Mouse (Mus musculus) liver, embryonic 13.5 days (tissue): Measurements from ENCODE around the gene A630001G21Rik. TPM values are rescaled to one million over a fixed set of nuclear protein-coding genes. Genes with fewer than 3 reads are reported as not detected.
"Not testable (repeated sequence)": the region's sequence is repeated elsewhere in the genome, so short reads cannot be mapped to it uniquely, and the experiment has no call there.

Experiments
- ATAC-seq: fragments of 200-750 bp; cut with Nextera tagmentation; 2 replicates; pipeline ENCODE4 v1.8.0; 2017; ENCODE audit warnings: low read depth, mild to moderate bottlenecking, moderate number of reproducible peaks, moderate library complexity
- DNase-seq: peaks from one replicate; pipeline ENCODE4 v3.0.0; 2022
- H3K27ac ChIP-seq: fragments of 300-500 bp; sonication (generic); 2 replicates; pipeline ENCODE4 v1.5.1; 2015; ENCODE audit warnings: moderate library complexity, mild to moderate bottlenecking, inconsistent platforms
- H3K27me3 ChIP-seq: fragments of 300-500 bp; sonication (generic); 2 replicates; pipeline ENCODE4 v1.6.1; 2015; ENCODE audit warnings: mild to moderate bottlenecking, inconsistent platforms
- H3K36me3 ChIP-seq: fragments of 300-500 bp; sonication (generic); 2 replicates; pipeline ENCODE4 v1.6.1; 2015; ENCODE audit warnings: mild to moderate bottlenecking, inconsistent platforms
- H3K4me1 ChIP-seq: fragments of 300-500 bp; sonication (generic); replicated peaks from 2 replicates; pipeline ENCODE4 v1.6.1; 2015; ENCODE audit warnings: inconsistent platforms
- H3K4me2 ChIP-seq: fragments of 300-500 bp; sonication (generic); 2 replicates; pipeline ENCODE4 v1.6.1; 2015; ENCODE audit warnings: inconsistent platforms, mild to moderate bottlenecking, moderate library complexity
- H3K4me3 ChIP-seq: fragments of 300-500 bp; sonication (generic); replicated peaks from 2 replicates; pipeline ENCODE4 v1.5.1; 2015; ENCODE audit warnings: mild to moderate bottlenecking, inconsistent platforms
- H3K9ac ChIP-seq: fragments of 300-500 bp; sonication (generic); 2 replicates; pipeline ENCODE4 v1.6.1; 2015; ENCODE audit warnings: mild to moderate bottlenecking, inconsistent platforms
- H3K9me3 ChIP-seq: fragments of 300-500 bp; sonication (generic); replicated peaks from 2 replicates; pipeline ENCODE4 v1.6.1; 2016; ENCODE audit warnings: inconsistent platforms
- WGBS: fragments of 180-500 bp; shearing (Covaris S2); methylation state at CpG from one replicate; pipeline ENCODE4 v1.1.7; 2015; ENCODE audit not compliant: insufficient replicate concordance; 5-methylcytosine and 5-hydroxymethylcytosine counted together
- polyA plus RNA-seq: library from polyadenylated mRNA; unstranded; fragments of >200 nt; fragmentation: Nextera tagmentation; extraction: Ambion mirVana; gene quantifications from 2 replicates; pipeline ENCODE4 v1.2.1, GENCODE M21; 2015

Gene A630001G21Rik
- 2.6 and 2.7 TPM in 2 replicates for polyA plus RNA-seq

- H3K27me3 ChIP-seq, result no peaks in the 10 kb centered on the region
- no peak for ATAC-seq
- 75% methylated on average over 4 of the region's 4 CpGs for WGBS
Measured at GRCm38 (mm10) chr1:85778436-85778835, at the start of gene A630001G21Rik. Gene A630001G21Rik, minus strand, starts transcription at chr1:85778643.

GRCm38 (mm10) chr1:85827166-85827565 lies 48.7 kb upstream of the A630001G21Rik start:
- Histone ChIP-seq H3K9ac (no peak overlapping the region), H3K9me3 (no peaks in the 10 kb centered on the region), H3K27me3 (no peaks in the 10 kb centered on the region), H3K4me1 (no peaks in the 10 kb centered on the region), H3K4me2 (no peak overlapping the region), H3K36me3 (peaks cover 37% of the 10 kb centered on the region), H3K4me3 (no peak overlapping the region), H3K27ac (no peak overlapping the region)
- ATAC-seq (no peak), DNase-seq (no peak)
- 78% methylated on average over 5 of the region's 5 CpGs for WGBS

More at GRCm38 (mm10) chr1:85778436-85778835, at the start of gene A630001G21Rik:
- H3K27ac ChIP-seq, result no peak within 1 kb of the TSS
- H3K4me3 ChIP-seq, result no peak within 1 kb of the TSS
- no peak for DNase-seq
- H3K9ac ChIP-seq, result no peak within 1 kb of the TSS
- H3K4me1 ChIP-seq, result 0 out of 2 replicates have a peak, but pooled peaks cover 7% of the 10 kb centered on the region
- H3K4me2 ChIP-seq, result no peak within 1 kb of the TSS
- no peaks in the 10 kb centered on the region for H3K36me3 ChIP-seq
- H3K9me3 ChIP-seq, result no peaks in the 10 kb centered on the region

GRCm38 (mm10) chr1:85824905-85825304 lies 46.5 kb upstream of the A630001G21Rik start:
- H3K27ac ChIP-seq, result no peak overlapping the region
- 81% methylated on average over 3 of the region's 3 CpGs for WGBS
- peaks cover 54% of the 10 kb centered on the region for H3K36me3 ChIP-seq
- H3K4me3 ChIP-seq, result no peak overlapping the region
- DNase-seq (no peak), ATAC-seq (no peak)
- no peaks in the 10 kb centered on the region for H3K27me3 ChIP-seq
- H3K4me1 ChIP-seq, result no peaks in the 10 kb centered on the region
- no peaks in the 10 kb centered on the region for H3K9me3 ChIP-seq
- H3K4me2 ChIP-seq, result no peak overlapping the region
- H3K9ac ChIP-seq, result no peak overlapping the region

- H3K9me3 ChIP-seq, result no peaks in the 10 kb centered on the region
- H3K4me3 ChIP-seq, result no peak overlapping the region
- 84% methylated on average over 8 of the region's 8 CpGs for WGBS
- ATAC-seq (no peak), DNase-seq (no peak)
- no peaks in the 10 kb centered on the region for H3K27me3 ChIP-seq
- H3K9ac ChIP-seq, result no peak overlapping the region
- no peak overlapping the region for H3K27ac ChIP-seq
- no peak overlapping the region for H3K4me2 ChIP-seq
- H3K36me3 ChIP-seq, result peaks cover 66% of the 10 kb centered on the region
- H3K4me1 ChIP-seq, result no peaks in the 10 kb centered on the region
Measured at GRCm38 (mm10) chr1:85822239-85822638, 43.8 kb upstream of the A630001G21Rik start.

GRCm38 (mm10) chr1:85819695-85820094 lies 41.3 kb upstream of the A630001G21Rik start:
- H3K4me1 ChIP-seq, result no peaks in the 10 kb centered on the region; the same call in 1 of the 2 replicates
- H3K27ac ChIP-seq, result no peak overlapping the region
- H3K27me3 ChIP-seq, result no peaks in the 10 kb centered on the region
- H3K9ac ChIP-seq, result no peak overlapping the region
- ATAC-seq, result no peak
- no peak for DNase-seq
- no peak overlapping the region for H3K4me2 ChIP-seq
- H3K4me3 ChIP-seq, result no peak overlapping the region
- H3K9me3 ChIP-seq, result no peaks in the 10 kb centered on the region
- WGBS, result 94% methylated on average over 1 of the region's 1 CpGs
- H3K36me3 ChIP-seq, result peaks cover 57% of the 10 kb centered on the region

- Histone ChIP-seq H3K4me1 (peaks cover 9% of the 10 kb centered on the region), H3K9me3 (no peaks in the 10 kb centered on the region), H3K4me2 (no peak overlapping the region), H3K27me3 (no peaks in the 10 kb centered on the region), H3K36me3 (peaks cover 49% of the 10 kb centered on the region), H3K27ac (no peak overlapping the region), H3K9ac (no peak overlapping the region), H3K4me3 (no peak overlapping the region)
- ATAC-seq, result no peak
- WGBS, result 88% methylated on average over 6 of the region's 6 CpGs
- DNase-seq, result no peak
Measured at GRCm38 (mm10) chr1:85818121-85818520, 39.7 kb upstream of the A630001G21Rik start.

GRCm38 (mm10) chr1:85814213-85814612 lies 35.8 kb upstream of the A630001G21Rik start:
- H3K4me1 ChIP-seq, result peaks cover 32% of the 10 kb centered on the region
- H3K9ac ChIP-seq, H3K4me3 ChIP-seq, DNase-seq, H3K27ac ChIP-seq, H3K9me3 ChIP-seq, H3K27me3 ChIP-seq, ATAC-seq, H3K4me2 ChIP-seq: not testable (repeated sequence)
- H3K36me3 ChIP-seq, result peaks cover 14% of the 10 kb centered on the region

GRCm38 (mm10) chr1:85810787-85811186 lies 32.3 kb upstream of the A630001G21Rik start:
- Histone ChIP-seq H3K9me3 (no peaks in the 10 kb centered on the region), H3K27me3 (no peaks in the 10 kb centered on the region), H3K4me2 (no peak overlapping the region), H3K4me3 (no peak overlapping the region), H3K36me3 (no peaks in the 10 kb centered on the region), H3K9ac (no peak overlapping the region), H3K27ac (no peak overlapping the region), H3K4me1 (peaks cover 50% of the 10 kb centered on the region)
- 80% methylated on average over 2 of the region's 2 CpGs for WGBS
- no peak for DNase-seq
- ATAC-seq, result no peak

- H3K4me2 ChIP-seq, result no peak overlapping the region
- H3K27me3 ChIP-seq, result no peaks in the 10 kb centered on the region
- ATAC-seq, result no peak
- H3K9ac ChIP-seq, result no peak overlapping the region
- WGBS, result 77% methylated on average over 2 of the region's 2 CpGs
- DNase-seq, result no peak
- H3K36me3 ChIP-seq, result no peaks in the 10 kb centered on the region
- no peak overlapping the region for H3K4me3 ChIP-seq
- peaks cover 50% of the 10 kb centered on the region for H3K4me1 ChIP-seq
- H3K27ac ChIP-seq, result no peak overlapping the region
- no peaks in the 10 kb centered on the region for H3K9me3 ChIP-seq
Measured at GRCm38 (mm10) chr1:85810343-85810742, 31.9 kb upstream of the A630001G21Rik start.

- Histone ChIP-seq H3K9ac (no peak overlapping the region), H3K4me1 (peaks cover 50% of the 10 kb centered on the region), H3K9me3 (no peaks in the 10 kb centered on the region), H3K27me3 (no peaks in the 10 kb centered on the region), H3K36me3 (0 out of 2 replicates have a peak, but pooled peaks cover 3% of the 10 kb centered on the region), H3K4me2 (no peak overlapping the region), H3K4me3 (no peak overlapping the region), H3K27ac (no peak overlapping the region)
- ATAC-seq, result no peak
- WGBS, result 45% methylated on average over 4 of the region's 4 CpGs
- DNase-seq, result no peak
Measured at GRCm38 (mm10) chr1:85809256-85809655, 30.8 kb upstream of the A630001G21Rik start.

GRCm38 (mm10) chr1:85804551-85804950 lies 26.1 kb upstream of the A630001G21Rik start:
- no peak for DNase-seq
- no peaks in the 10 kb centered on the region for H3K9me3 ChIP-seq
- H3K4me3 ChIP-seq, result no peak overlapping the region
- H3K36me3 ChIP-seq, result 0 out of 2 replicates have a peak, but pooled peaks cover 3% of the 10 kb centered on the region
- no peaks in the 10 kb centered on the region for H3K27me3 ChIP-seq
- no peak overlapping the region for H3K9ac ChIP-seq
- H3K27ac ChIP-seq, result no peak overlapping the region
- no peak overlapping the region for H3K4me2 ChIP-seq
- 89% methylated on average over 8 of the region's 8 CpGs for WGBS
- H3K4me1 ChIP-seq, result peaks cover 30% of the 10 kb centered on the region
- ATAC-seq, result no peak

GRCm38 (mm10) chr1:85802517-85802916 lies 24.1 kb upstream of the A630001G21Rik start:
- 86% methylated on average over 1 of the region's 1 CpGs for WGBS
- Histone ChIP-seq H3K9ac (no peak overlapping the region), H3K4me1 (peaks cover 26% of the 10 kb centered on the region), H3K4me3 (no peak overlapping the region), H3K27ac (no peak overlapping the region), H3K36me3 (0 out of 2 replicates have a peak, but pooled peaks cover 3% of the 10 kb centered on the region), H3K27me3 (no peaks in the 10 kb centered on the region), H3K4me2 (no peak overlapping the region), H3K9me3 (no peaks in the 10 kb centered on the region)
- DNase-seq, result no peak
- ATAC-seq, result no peak
